Mouse (Mus musculus): ENCODE data around the gene Wwc2.
"Not testable (repeated sequence)": the region's sequence is repeated elsewhere in the genome, so short reads cannot be mapped to it uniquely, and the experiment has no call there.

Wwc2 gene

GRCm38 (mm10) chr8:47845956-47846355, 144.8 kb downstream of the Wwc2 start:
- DNase-seq, result peak; percentile 37

GRCm38 (mm10) chr8:47843651-47844050, 147.1 kb downstream of the Wwc2 start:
- DNase-seq, result no peak

GRCm38 (mm10) chr8:47843063-47843462, 147.7 kb downstream of the Wwc2 start:
- DNase-seq, result no peak

- DNase-seq, result no peak
These were observed 156.8 kb downstream of the Wwc2 start for GRCm38 (mm10) chr8:47833944-47834343.

- DNase-seq, result no peak
These were observed 158.1 kb downstream of the Wwc2 start for GRCm38 (mm10) chr8:47832616-47833015.

GRCm38 (mm10) chr8:47826911-47827310, 163.8 kb downstream of the Wwc2 start:
- DNase-seq, result no peak

GRCm38 (mm10) chr8:47825596-47825995, 165.1 kb downstream of the Wwc2 start:
- DNase-seq, result no peak

- no peak for DNase-seq
These were observed 166.5 kb downstream of the Wwc2 start, which contains the start of gene Cldn22 for GRCm38 (mm10) chr8:47824182-47824581. Gene Cldn22 (plus strand): TSS chr8:47824482.

- DNase-seq, result peak; percentile 24
These were observed 166.9 kb downstream of the Wwc2 start for GRCm38 (mm10) chr8:47823777-47824176.

GRCm38 (mm10) chr8:47822541-47822940, 168.2 kb downstream of the Wwc2 start:
- not testable (repeated sequence) for DNase-seq

- DNase-seq, result no peak
These were observed 168.9 kb downstream of the Wwc2 start, which contains the start of gene Cldn24 for GRCm38 (mm10) chr8:47821843-47822242. Gene Cldn24 (plus strand): TSS chr8:47822143.

- DNase-seq, result no peak
These were observed 169.6 kb downstream of the Wwc2 start for GRCm38 (mm10) chr8:47820914-47821772.

GRCm38 (mm10) chr8:47819034-47819433, 171.7 kb downstream of the Wwc2 start:
- no peak for DNase-seq

GRCm38 (mm10) chr8:47811221-47811620, 179.5 kb downstream of the Wwc2 start:
- DNase-seq, result peak; percentile 42

- no peak for DNase-seq
These were observed 180.1 kb downstream of the Wwc2 start for GRCm38 (mm10) chr8:47810666-47811015.

GRCm38 (mm10) chr8:47809970-47810665, 180.6 kb downstream of the Wwc2 start:
- DNase-seq, result no peak

- no peak for DNase-seq
These were observed 186.5 kb downstream of the Wwc2 start for GRCm38 (mm10) chr8:47804262-47804661.

- DNase-seq, result no peak
These were observed 188.4 kb downstream of the Wwc2 start for GRCm38 (mm10) chr8:47802349-47802748.

GRCm38 (mm10) chr8:47799438-47799837, 191.3 kb downstream of the Wwc2 start:
- DNase-seq, result no peak

GRCm38 (mm10) chr8:47791986-47792385, 198.7 kb downstream of the Wwc2 start:
- no peak for DNase-seq

- DNase-seq, result peak; percentile 40
These were observed 203.0 kb downstream of the Wwc2 start for GRCm38 (mm10) chr8:47787705-47788104.

GRCm38 (mm10) chr8:47786323-47786722, 204.4 kb downstream of the Wwc2 start:
- DNase-seq, result no peak

GRCm38 (mm10) chr8:47784436-47784835, 206.3 kb downstream of the Wwc2 start:
- DNase-seq, result no peak

- DNase-seq, result no peak
These were observed 206.8 kb downstream of the Wwc2 start for GRCm38 (mm10) chr8:47783944-47784343.
